Mouse (Mus musculus) forebrain, embryonic 10.5 days (tissue): ENCODE data around the gene Tcp11l2. TPM values are rescaled to one million over a fixed set of nuclear protein-coding genes. Genes with fewer than 3 reads are reported as not detected.

Experiments
- DNase-seq: peaks from one replicate; pipeline ENCODE4 v3.0.0-alpha.2; 2017; ENCODE audit warnings: low spot score; ENCODE audit errors: extremely low spot score
- H3K27ac ChIP-seq: fragments of 300-500 bp; sonication (generic); 2 replicates; pipeline ENCODE4 v1.5.1; 2016; ENCODE audit warnings: mild to moderate bottlenecking
- H3K27me3 ChIP-seq: fragments of 300-500 bp; sonication (generic); 2 replicates; pipeline ENCODE4 v1.6.1; 2016; ENCODE audit warnings: mild to moderate bottlenecking; ENCODE audit not compliant: poor library complexity, severe bottlenecking
- H3K36me3 ChIP-seq: fragments of 300-500 bp; sonication (generic); replicated peaks from 2 replicates; pipeline ENCODE4 v1.6.1; 2016; ENCODE audit warnings: mild to moderate bottlenecking, moderate library complexity
- H3K4me1 ChIP-seq: fragments of 300-500 bp; sonication (generic); 2 replicates; pipeline ENCODE4 v1.6.1; 2016
- H3K4me3 ChIP-seq: fragments of 300-500 bp; sonication (generic); 2 replicates; pipeline ENCODE4 v1.5.1; 2016; ENCODE audit warnings: mild to moderate bottlenecking, moderate library complexity
- H3K9me3 ChIP-seq: fragments of 300-500 bp; sonication (generic); 2 replicates; pipeline ENCODE4 v1.6.1; 2016; ENCODE audit warnings: mild to moderate bottlenecking, moderate library complexity
- WGBS: fragments of 180-500 bp; shearing (Covaris S2); methylation state at CpG from one replicate; pipeline ENCODE4 v1.1.7; 2016; 5-methylcytosine and 5-hydroxymethylcytosine counted together
- polyA plus RNA-seq: library from polyadenylated mRNA; unstranded; fragments of >200 nt; fragmentation: Nextera tagmentation; extraction: Ambion mirVana; gene quantifications from 2 replicates; pipeline ENCODE4 v1.2.1, GENCODE M21; 2016

Tcp11l2 gene
- polyA plus RNA-seq, 1 experiment from 2014 or later = 2.6 TPM

DNA sequence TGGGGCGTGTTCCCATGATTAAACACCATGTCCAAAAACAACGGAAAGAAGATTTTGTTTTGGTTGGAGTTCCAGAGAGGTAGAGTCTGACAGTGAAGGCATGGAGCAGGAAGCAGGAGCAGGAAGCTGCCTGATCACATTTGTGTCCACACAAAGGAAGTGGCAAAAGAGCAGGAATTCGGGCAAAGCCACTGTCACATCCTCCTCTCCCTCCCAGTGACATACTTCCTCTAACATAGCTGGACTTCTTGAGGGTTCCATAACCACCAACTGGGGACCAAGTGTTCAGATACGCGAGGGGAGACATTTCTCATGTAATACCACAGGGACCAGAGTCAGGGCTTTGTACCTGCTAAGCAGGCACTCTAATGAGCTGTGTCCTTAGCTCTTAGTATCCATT is 70.8 kb downstream of the Tcp11l2 start:
- no peaks in the 10 kb centered on the region for H3K9me3 ChIP-seq
- no peak for DNase-seq
- 89% methylated on average over 5 of the region's 5 CpGs for WGBS
- H3K27me3 ChIP-seq = no peaks in the 10 kb centered on the region
- no peak overlapping the region for H3K27ac ChIP-seq
- H3K4me3 ChIP-seq = no peak overlapping the region
- no peaks in the 10 kb centered on the region for H3K4me1 ChIP-seq
- H3K36me3 ChIP-seq = peaks cover 36% of the 10 kb centered on the region

DNA sequence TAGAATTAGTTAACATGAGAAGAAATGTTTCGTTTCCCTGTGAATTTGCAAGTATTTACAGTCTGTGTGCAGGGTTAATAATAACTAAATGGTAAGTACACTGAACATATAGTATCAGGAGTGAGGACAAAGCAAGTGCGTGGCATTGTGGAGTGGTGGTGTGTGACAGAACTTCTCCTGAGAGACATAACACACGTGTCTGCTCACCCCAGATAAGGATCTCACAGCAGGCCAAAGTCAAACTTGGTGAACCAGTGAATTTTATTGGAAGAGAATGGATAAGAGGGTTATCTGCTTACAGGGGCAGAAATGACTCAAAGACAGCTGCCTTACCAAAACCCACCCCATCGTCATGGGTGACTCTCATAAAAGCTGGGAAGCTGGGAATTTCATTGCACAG is 72.5 kb downstream of the Tcp11l2 start:
- Histone ChIP-seq H3K27me3 (no peaks in the 10 kb centered on the region), H3K36me3 (peaks cover 39% of the 10 kb centered on the region), H3K4me1 (no peaks in the 10 kb centered on the region), H3K4me3 (no peak overlapping the region), H3K9me3 (no peaks in the 10 kb centered on the region), H3K27ac (no peak overlapping the region)
- DNase-seq = no peak
- 90% methylated on average over 4 of the region's 4 CpGs for WGBS

DNA sequence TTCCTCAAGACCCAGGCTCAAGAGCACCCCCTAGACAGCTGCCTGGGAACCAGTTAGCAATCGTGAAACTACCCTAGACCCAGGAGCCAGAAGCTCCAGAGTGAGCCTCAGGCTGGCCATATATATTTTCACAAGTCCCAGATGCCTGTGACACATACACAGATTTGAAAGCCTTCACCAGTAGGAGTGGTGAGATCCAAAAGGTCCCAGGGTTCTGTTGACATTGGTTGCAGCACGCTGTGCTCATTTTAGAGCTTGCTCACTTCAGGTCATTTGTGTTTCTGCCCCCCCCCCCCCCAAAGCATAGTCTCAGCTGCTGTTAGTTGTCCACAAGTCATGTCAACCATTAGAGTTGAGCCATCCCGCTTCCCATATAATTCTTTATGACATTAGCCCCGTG is 77.6 kb downstream of the Tcp11l2 start:
- 92% methylated on average over 4 of the region's 4 CpGs for WGBS
- H3K9me3 ChIP-seq = no peaks in the 10 kb centered on the region
- no peak for DNase-seq
- peaks cover 14% of the 10 kb centered on the region for H3K36me3 ChIP-seq
- H3K27me3 ChIP-seq = peaks cover 16% of the 10 kb centered on the region
- peaks cover 28% of the 10 kb centered on the region for H3K4me1 ChIP-seq
- H3K4me3 ChIP-seq = no peak overlapping the region
- no peak overlapping the region for H3K27ac ChIP-seq

DNA sequence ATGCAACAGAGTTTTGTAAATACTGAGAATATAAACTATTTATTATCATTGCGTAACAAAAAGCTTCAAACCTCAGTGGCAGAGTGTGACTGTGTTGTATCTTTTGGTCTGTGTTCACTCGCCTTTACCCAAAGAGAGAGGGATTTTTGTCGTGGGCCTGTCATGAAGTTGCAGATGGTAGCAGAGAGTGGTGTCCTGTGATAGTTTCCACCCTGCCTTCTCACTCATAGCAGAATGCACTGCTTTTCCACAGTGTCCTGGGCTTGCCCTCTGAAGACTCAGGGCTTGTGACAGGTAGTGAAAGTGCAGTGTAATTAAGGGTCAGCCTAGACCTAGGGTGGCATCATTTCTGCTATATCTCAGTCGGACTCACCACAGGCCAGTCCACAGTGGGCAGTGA is 78.3 kb downstream of the Tcp11l2 start:
- no peaks in the 10 kb centered on the region for H3K9me3 ChIP-seq
- 87% methylated on average over 4 of the region's 4 CpGs for WGBS
- H3K36me3 ChIP-seq = peaks cover 11% of the 10 kb centered on the region
- H3K27me3 ChIP-seq = peaks cover 16% of the 10 kb centered on the region
- H3K4me1 ChIP-seq = peaks cover 35% of the 10 kb centered on the region
- H3K27ac ChIP-seq = no peak overlapping the region
- no peak for DNase-seq
- no peak overlapping the region for H3K4me3 ChIP-seq

DNA sequence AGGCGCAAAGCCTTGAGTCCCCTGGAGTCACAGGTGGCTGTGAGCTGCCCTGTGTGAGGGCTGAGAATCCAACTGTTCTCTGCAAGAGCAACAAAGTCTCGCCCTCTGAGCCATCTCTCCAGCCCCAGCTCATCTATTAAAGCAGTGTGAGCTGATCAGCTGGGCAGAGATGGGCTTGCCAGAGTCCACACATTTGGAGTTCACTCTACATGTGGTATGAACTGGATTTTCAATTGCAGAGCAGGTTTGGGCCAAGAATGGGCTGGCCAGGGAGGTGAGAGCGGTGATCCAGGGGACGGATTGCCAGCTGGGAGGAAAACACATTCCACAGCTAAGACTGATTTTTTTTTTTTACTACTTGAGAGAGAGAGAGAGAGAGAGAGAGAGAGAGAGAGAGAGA is 80.2 kb downstream of the Tcp11l2 start:
- Histone ChIP-seq H3K4me1 (peaks cover 36% of the 10 kb centered on the region), H3K9me3 (no peaks in the 10 kb centered on the region; the same call in 1 of the 2 replicates), H3K27ac (0 out of 2 replicates have a peak overlapping the region, but pooled peaks have one; percentile 56), H3K4me3 (no peak overlapping the region), H3K36me3 (peaks cover 21% of the 10 kb centered on the region), H3K27me3 (peaks cover 16% of the 10 kb centered on the region)
- WGBS = 85% methylated on average over 4 of the region's 4 CpGs
- DNase-seq = no peak

DNA sequence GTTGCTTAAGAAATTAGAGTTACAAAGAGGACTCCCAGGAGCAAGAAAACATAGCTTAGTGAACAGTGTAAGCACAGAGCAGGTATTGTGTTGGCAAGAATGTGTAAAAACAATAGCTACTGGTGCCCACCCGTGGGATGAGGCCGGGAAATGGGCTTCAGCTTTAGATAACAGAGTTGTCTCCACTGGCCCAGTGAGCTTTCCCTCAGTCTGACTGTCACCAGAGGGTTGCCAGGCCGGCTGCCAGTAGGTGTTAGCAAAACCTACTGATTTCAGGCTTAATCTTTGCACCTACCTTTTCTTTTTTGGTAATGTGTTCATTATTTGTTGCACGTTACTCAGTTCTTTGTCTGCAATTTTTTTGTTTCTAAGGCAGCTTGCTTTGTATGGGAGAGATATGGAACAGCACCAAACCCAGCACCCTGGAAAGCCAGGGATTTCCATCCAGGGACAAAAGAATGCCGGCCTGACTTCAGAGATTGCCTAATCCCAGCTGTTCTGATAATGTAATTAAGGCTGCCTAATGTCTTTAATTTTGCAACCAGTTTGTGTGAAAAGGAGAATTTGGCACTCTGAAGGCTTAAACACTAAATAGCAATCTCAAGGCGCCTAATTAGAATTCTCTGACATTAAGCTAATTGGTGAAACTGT is 81.1 kb downstream of the Tcp11l2 start:
- Histone ChIP-seq H3K36me3 (peaks cover 29% of the 10 kb centered on the region), H3K9me3 (no peaks in the 10 kb centered on the region; the same call in 1 of the 2 replicates), H3K4me1 (peaks cover 36% of the 10 kb centered on the region), H3K27ac (peak overlapping the region; percentile 79), H3K27me3 (peaks cover 16% of the 10 kb centered on the region), H3K4me3 (no peak overlapping the region)
- no peak for DNase-seq
- 26% methylated on average over 6 of the region's 6 CpGs for WGBS

DNA sequence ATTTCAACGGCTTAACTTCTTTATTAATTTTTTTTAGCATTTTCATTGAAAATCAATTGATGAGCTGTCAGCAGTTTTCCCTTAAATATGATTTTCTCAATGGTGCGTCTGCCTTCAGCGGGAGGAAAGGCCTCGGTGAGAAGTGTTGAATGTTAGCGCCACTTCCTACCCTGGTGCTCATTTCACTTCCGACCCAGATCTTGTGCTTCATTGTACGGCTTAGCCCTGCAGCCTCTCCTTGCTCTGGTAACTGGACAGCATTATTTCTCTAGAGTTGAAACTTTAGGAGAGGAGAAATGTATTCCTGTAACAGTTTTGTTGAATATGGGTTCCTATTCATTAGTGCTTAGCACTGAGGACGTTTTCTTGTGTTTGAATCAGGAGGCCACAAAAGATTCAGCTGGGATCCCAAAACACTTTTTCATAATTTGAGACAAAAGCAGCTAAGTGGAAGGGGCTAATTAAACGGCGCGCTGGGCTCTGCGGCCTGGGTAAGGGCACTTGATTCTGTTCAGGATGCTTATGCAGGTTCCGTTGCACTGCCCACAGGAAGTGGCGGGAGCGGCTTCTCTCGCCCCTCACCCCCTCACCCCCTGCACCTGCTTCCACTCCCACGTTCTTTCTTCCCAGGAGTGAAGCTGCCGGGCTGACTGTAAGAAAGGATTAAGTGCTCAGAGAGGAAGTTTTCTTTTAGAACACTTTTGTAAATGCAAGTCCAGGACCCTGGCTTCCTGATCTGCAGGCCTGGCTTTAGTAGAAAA is 81.8 kb downstream of the Tcp11l2 start:
- Histone ChIP-seq H3K36me3 (peaks cover 23% of the 10 kb centered on the region), H3K27ac (peak overlapping the region; percentile 79), H3K27me3 (peaks cover 16% of the 10 kb centered on the region), H3K4me3 (0 out of 2 replicates have a peak overlapping the region, but pooled peaks have one; percentile 8), H3K4me1 (peaks cover 36% of the 10 kb centered on the region), H3K9me3 (no peaks in the 10 kb centered on the region; the same call in 1 of the 2 replicates)
- 30% methylated on average over 18 of the region's 18 CpGs for WGBS
- peak; percentile 51 for DNase-seq

DNA sequence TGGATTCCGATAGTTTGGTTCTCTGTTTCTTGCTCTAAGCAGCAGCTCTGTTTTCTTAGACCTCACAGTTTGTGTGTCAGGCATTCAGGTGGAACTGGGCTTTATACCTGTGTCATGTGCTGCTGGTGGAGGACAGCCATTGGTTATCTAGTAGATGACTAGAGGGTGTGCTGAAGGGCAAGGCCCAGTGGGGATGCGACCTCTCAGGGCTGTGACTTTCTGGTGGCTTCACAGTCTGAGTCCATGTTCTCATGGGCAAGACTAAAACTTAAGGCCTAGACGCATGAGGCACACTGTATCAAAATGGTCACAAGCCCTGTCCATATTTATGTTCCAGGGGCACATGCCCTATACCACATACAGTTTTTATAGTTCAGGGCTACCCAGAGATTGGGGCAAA is 82.9 kb downstream of the Tcp11l2 start:
- DNase-seq = no peak
- Histone ChIP-seq H3K36me3 (peaks cover 20% of the 10 kb centered on the region), H3K4me1 (peaks cover 36% of the 10 kb centered on the region), H3K27ac (0 out of 2 replicates have a peak overlapping the region, but pooled peaks have one; percentile 40), H3K4me3 (no peak overlapping the region), H3K9me3 (no peaks in the 10 kb centered on the region; the same call in 1 of the 2 replicates), H3K27me3 (peaks cover 16% of the 10 kb centered on the region)
- 88% methylated on average over 3 of the region's 3 CpGs for whole genome bisulfite sequencing

DNA sequence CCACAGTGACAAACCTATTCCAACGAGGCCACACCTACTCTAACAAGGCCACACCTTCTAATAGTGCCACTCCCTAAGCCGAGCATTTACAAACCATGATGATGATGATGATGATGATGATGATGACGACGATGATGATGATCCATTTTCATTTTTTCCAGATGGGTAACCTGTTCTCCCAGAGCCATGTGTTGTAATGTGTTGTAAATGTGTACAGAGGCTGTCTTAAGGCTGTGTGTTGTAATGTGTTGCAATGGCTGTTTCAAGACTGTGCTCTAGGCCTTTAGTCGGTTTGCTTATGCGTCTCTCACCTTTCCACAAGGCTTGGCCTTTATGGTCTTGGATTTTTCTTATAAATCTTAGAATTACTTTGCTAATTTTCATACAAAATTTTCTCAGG is 85.7 kb downstream of the Tcp11l2 start:
- no peak for DNase-seq
- no peaks in the 10 kb centered on the region; the same call in 1 of the 2 replicates for H3K9me3 ChIP-seq
- H3K4me1 ChIP-seq = peaks cover 40% of the 10 kb centered on the region
- 94% methylated on average over 6 of the region's 6 CpGs for WGBS
- peaks cover 20% of the 10 kb centered on the region for H3K36me3 ChIP-seq
- no peak overlapping the region for H3K27ac ChIP-seq
- no peaks in the 10 kb centered on the region for H3K27me3 ChIP-seq
- H3K4me3 ChIP-seq = no peak overlapping the region

Other genes with a start within 250 kb of the Tcp11l2 start
- gene Nuak1, start 136.0 kb upstream of the Tcp11l2 start, polyA plus RNA-seq = 2.1 and 2.4 TPM in 2 replicates
- gene Ckap4, start 42.6 kb upstream of the Tcp11l2 start, polyA plus RNA-seq = 50.5 and 50.7 TPM in 2 replicates
- gene Polr3b, start 45.7 kb downstream of the Tcp11l2 start, polyA plus RNA-seq = 17.6 and 18.2 TPM in 2 replicates
- 24.8 and 26.1 TPM in 2 replicates for gene Rfx4, start 179.4 kb downstream of the Tcp11l2 start, polyA plus RNA-seq